Mouse (Mus musculus): ENCODE measurements around the gene Slf2.

GRCm38 (mm10) chr19:44903343-44904000, 27.5 kb upstream of the Slf2 start:
- TF ChIP-seq POLR2A (IDR thresholded peaks at IDR 0.05; ENCODE audit: insufficient read length, low read depth) = no peak
- no peak for TF ChIP-seq CEBPB (IDR thresholded peaks at IDR 0.05; ENCODE audit: insufficient read depth, poor library complexity, severe bottlenecking)
- no peak for TF ChIP-seq MAX (IDR thresholded peaks at IDR 0.05; ENCODE audit: low read depth)
- no peak for TF ChIP-seq POLR2AphosphoS2 (IDR thresholded peaks at IDR 0.05; ENCODE audit: insufficient read length, low read depth)
- TF ChIP-seq E2F4 (IDR thresholded peaks at IDR 0.05; ENCODE audit: insufficient read depth) = no peak
- no peak for TF ChIP-seq USF1 (IDR thresholded peaks at IDR 0.05; ENCODE audit: low read depth)
- TF ChIP-seq REST (IDR thresholded peaks at IDR 0.05; ENCODE audit: insufficient read depth, insufficient read length) = no peak
- no peak for TF ChIP-seq MYOD1 (IDR thresholded peaks at IDR 0.05; ENCODE audit: control insufficient read depth in 1 of 3, insufficient read length in 2 of 3, low read depth in 2 of 3)
- no peak for TF ChIP-seq TCF12 (IDR thresholded peaks at IDR 0.05; ENCODE audit: insufficient read depth, poor library complexity, severe bottlenecking)
- TF ChIP-seq TCF3 (IDR thresholded peaks at IDR 0.05; ENCODE audit: insufficient read length, low read depth) = no peak
